Mouse (Mus musculus) forebrain, embryonic 13.5 days (tissue): ENCODE measurements around the gene Kap. TPM values are rescaled to one million over a fixed set of nuclear protein-coding genes. Genes with fewer than 3 reads are reported as not detected.
"Not testable (repeated sequence)": the region's sequence is repeated elsewhere in the genome, so short reads cannot be mapped to it uniquely, and the experiment has no call there.

Experiments used
- ATAC-seq: fragments of 200-750 bp; cut with Nextera tagmentation; 2 replicates; pipeline ENCODE4 v1.8.0; 2017
- H3K27ac ChIP-seq: fragments of 300-500 bp; sonication (generic); 2 replicates; pipeline ENCODE4 v1.5.1; 2015; ENCODE audit warnings: inconsistent platforms, mild to moderate bottlenecking, moderate library complexity
- H3K27me3 ChIP-seq: fragments of 300-500 bp; sonication (generic); 2 replicates; pipeline ENCODE4 v1.6.1; 2015; ENCODE audit warnings: mild to moderate bottlenecking, inconsistent platforms
- H3K36me3 ChIP-seq: fragments of 300-500 bp; sonication (generic); 2 replicates; pipeline ENCODE4 v1.6.1; 2015; ENCODE audit warnings: mild to moderate bottlenecking, inconsistent platforms; ENCODE audit not compliant: poor library complexity, severe bottlenecking
- H3K4me1 ChIP-seq: fragments of 300-500 bp; sonication (generic); 2 replicates; pipeline ENCODE4 v1.6.1; 2015; ENCODE audit warnings: inconsistent platforms
- H3K4me2 ChIP-seq: fragments of 300-500 bp; sonication (generic); 2 replicates; pipeline ENCODE4 v1.6.1; 2015; ENCODE audit warnings: inconsistent platforms, mild to moderate bottlenecking, moderate library complexity
- H3K4me3 ChIP-seq: fragments of 300-500 bp; sonication (generic); 2 replicates; pipeline ENCODE4 v1.5.1; 2015; ENCODE audit warnings: mild to moderate bottlenecking, inconsistent platforms
- H3K9ac ChIP-seq: fragments of 300-500 bp; sonication (generic); 2 replicates; pipeline ENCODE4 v1.6.1; 2015; ENCODE audit warnings: mild to moderate bottlenecking, inconsistent platforms
- H3K9me3 ChIP-seq: fragments of 300-500 bp; sonication (generic); replicated peaks from 2 replicates; pipeline ENCODE4 v1.6.1; 2016; ENCODE audit warnings: inconsistent platforms
- WGBS: fragments of 180-500 bp; shearing (Covaris S2); methylation state at CpG from one replicate; pipeline ENCODE4 v1.1.7; 2015; 5-methylcytosine and 5-hydroxymethylcytosine counted together
- polyA plus RNA-seq: library from polyadenylated mRNA; unstranded; fragments of >200 nt; fragmentation: Nextera tagmentation; extraction: Ambion mirVana; gene quantifications from 2 replicates; pipeline ENCODE4 v1.2.1, GENCODE M21; 2015

Kap gene
- not detected in 2 replicates for polyA plus RNA-seq

GRCm38 (mm10) chr6:133853526-133853925, at the start of gene Kap:
Gene Kap, minus strand, starts transcription at chr6:133853762.
- H3K4me3 ChIP-seq = no peak within 1 kb of the TSS
- H3K9ac ChIP-seq = no peak within 1 kb of the TSS
- H3K9me3 ChIP-seq = no peaks in the 10 kb centered on the region
- H3K4me1 ChIP-seq = no peaks in the 10 kb centered on the region
- no peak within 1 kb of the TSS for H3K4me2 ChIP-seq
- H3K27ac ChIP-seq = no peak within 1 kb of the TSS
- WGBS = 75% methylated on average over 1 of the region's 1 CpGs
- H3K36me3 ChIP-seq = no peaks in the 10 kb centered on the region
- no peaks in the 10 kb centered on the region for H3K27me3 ChIP-seq
- ATAC-seq = no peak

- ATAC-seq = no peak
- Histone ChIP-seq H3K27me3 (no peaks in the 10 kb centered on the region), H3K9ac (no peak overlapping the region), H3K9me3 (no peaks in the 10 kb centered on the region), H3K4me2 (no peak overlapping the region), H3K4me3 (no peak overlapping the region), H3K4me1 (no peaks in the 10 kb centered on the region), H3K36me3 (no peaks in the 10 kb centered on the region), H3K27ac (no peak overlapping the region)
- WGBS = 93% methylated on average over 5 of the region's 5 CpGs
Observed at GRCm38 (mm10) chr6:133885871-133886415, 32.4 kb upstream of the Kap start.

DNA sequence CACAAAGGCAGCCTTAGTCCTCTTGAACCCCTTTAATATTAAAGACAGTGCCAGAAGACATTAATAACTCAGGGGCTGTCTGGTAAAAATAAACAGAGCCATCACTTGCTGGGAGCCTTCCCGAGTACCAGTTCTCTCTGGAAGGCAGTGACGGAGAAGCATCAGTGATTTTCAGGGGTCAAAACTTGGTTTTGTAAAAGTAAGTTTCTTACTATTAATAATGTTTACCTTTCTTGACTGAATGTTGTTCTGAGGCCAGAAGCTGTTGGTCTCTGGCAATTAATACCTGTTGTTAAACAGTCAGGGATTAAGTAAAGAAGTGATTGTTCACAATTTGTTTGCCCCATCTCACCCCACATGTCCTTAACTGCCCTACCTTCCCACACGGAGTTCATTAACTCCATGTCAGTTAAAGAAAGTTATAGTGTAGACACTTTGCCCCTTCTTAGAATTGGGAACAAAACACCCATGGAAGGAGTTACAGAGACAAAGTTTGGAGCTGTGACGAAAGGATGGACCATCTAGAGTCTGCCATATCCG, 30.0 kb upstream of the Kap start:
- no peaks in the 10 kb centered on the region for H3K27me3 ChIP-seq
- no peaks in the 10 kb centered on the region for H3K4me1 ChIP-seq
- no peaks in the 10 kb centered on the region for H3K36me3 ChIP-seq
- WGBS = 84% methylated on average over 5 of the region's 5 CpGs
- H3K4me3 ChIP-seq = no peak overlapping the region
- H3K27ac ChIP-seq = no peak overlapping the region
- H3K4me2 ChIP-seq = no peak overlapping the region
- ATAC-seq = no peak
- H3K9me3 ChIP-seq = 0 out of 2 replicates have a peak, but pooled peaks cover 3% of the 10 kb centered on the region
- no peak overlapping the region for H3K9ac ChIP-seq

- no peak overlapping the region for H3K9ac ChIP-seq
- H3K4me3 ChIP-seq = no peak overlapping the region
- no peaks in the 10 kb centered on the region for H3K4me1 ChIP-seq
- H3K4me2 ChIP-seq = no peak overlapping the region
- H3K27ac ChIP-seq = no peak overlapping the region
- no peaks in the 10 kb centered on the region for H3K36me3 ChIP-seq
- no peaks in the 10 kb centered on the region for H3K27me3 ChIP-seq
- WGBS = 29% methylated on average over 12 of the region's 12 CpGs
- ATAC-seq = peak; percentile 41; the same call in 1 of the 2 replicates
- H3K9me3 ChIP-seq = 0 out of 2 replicates have a peak, but pooled peaks cover 3% of the 10 kb centered on the region
Observed at GRCm38 (mm10) chr6:133875906-133876462, 22.4 kb upstream of the Kap start.

DNA sequence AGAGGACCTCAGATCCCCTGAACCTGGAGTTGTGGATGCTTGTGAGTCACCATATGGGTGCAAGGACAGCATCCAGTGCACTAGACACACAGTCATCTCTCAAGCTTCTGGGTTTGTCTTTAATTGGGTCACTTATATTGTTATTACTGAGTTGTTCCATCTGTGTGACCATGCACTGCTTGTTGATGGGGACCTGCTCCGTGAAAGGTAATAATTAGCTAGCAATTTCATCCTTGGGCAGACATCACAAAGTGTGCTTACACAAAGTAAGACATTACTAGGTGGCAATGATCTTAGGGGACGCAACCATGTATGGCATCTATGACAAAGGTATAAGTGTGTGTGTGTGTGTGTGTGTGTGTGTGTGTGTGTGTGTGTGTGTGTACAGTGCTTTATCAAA, 19.1 kb upstream of the Kap start:
- H3K9me3 ChIP-seq = no peaks in the 10 kb centered on the region
- no peaks in the 10 kb centered on the region for H3K4me1 ChIP-seq
- H3K9ac ChIP-seq = no peak overlapping the region
- 83% methylated on average over 2 of the region's 2 CpGs for WGBS
- no peak overlapping the region for H3K4me2 ChIP-seq
- H3K36me3 ChIP-seq = no peaks in the 10 kb centered on the region
- no peak overlapping the region for H3K4me3 ChIP-seq
- no peaks in the 10 kb centered on the region for H3K27me3 ChIP-seq
- no peak overlapping the region for H3K27ac ChIP-seq
- no peak for ATAC-seq

GRCm38 (mm10) chr6:133871131-133871530, 17.6 kb upstream of the Kap start:
- H3K9me3 ChIP-seq = no peaks in the 10 kb centered on the region
- no peaks in the 10 kb centered on the region for H3K27me3 ChIP-seq
- H3K36me3 ChIP-seq = no peaks in the 10 kb centered on the region
- no peak overlapping the region for H3K4me3 ChIP-seq
- H3K4me2 ChIP-seq = no peak overlapping the region
- ATAC-seq = no peak
- H3K4me1 ChIP-seq = no peaks in the 10 kb centered on the region
- no peak overlapping the region for H3K9ac ChIP-seq
- WGBS = 75% methylated on average over 1 of the region's 1 CpGs
- H3K27ac ChIP-seq = no peak overlapping the region

GRCm38 (mm10) chr6:133868381-133868780, 14.8 kb upstream of the Kap start:
- H3K4me2 ChIP-seq = no peak overlapping the region
- no peak for ATAC-seq
- H3K36me3 ChIP-seq = no peaks in the 10 kb centered on the region
- H3K4me3 ChIP-seq = no peak overlapping the region
- no peaks in the 10 kb centered on the region for H3K4me1 ChIP-seq
- no peaks in the 10 kb centered on the region for H3K9me3 ChIP-seq
- H3K27ac ChIP-seq = no peak overlapping the region
- no peak overlapping the region for H3K9ac ChIP-seq
- WGBS = 89% methylated on average over 1 of the region's 1 CpGs
- H3K27me3 ChIP-seq = no peaks in the 10 kb centered on the region

GRCm38 (mm10) chr6:133855871-133856270, 2.3 kb upstream of the Kap start:
- Histone ChIP-seq H3K9ac (no peak overlapping the region), H3K4me1 (no peaks in the 10 kb centered on the region), H3K27me3 (no peaks in the 10 kb centered on the region), H3K4me3 (no peak overlapping the region), H3K27ac (no peak overlapping the region), H3K36me3 (no peaks in the 10 kb centered on the region), H3K9me3 (no peaks in the 10 kb centered on the region), H3K4me2 (no peak overlapping the region)
- WGBS = 81% methylated on average over 2 of the region's 2 CpGs
- ATAC-seq = no peak

DNA sequence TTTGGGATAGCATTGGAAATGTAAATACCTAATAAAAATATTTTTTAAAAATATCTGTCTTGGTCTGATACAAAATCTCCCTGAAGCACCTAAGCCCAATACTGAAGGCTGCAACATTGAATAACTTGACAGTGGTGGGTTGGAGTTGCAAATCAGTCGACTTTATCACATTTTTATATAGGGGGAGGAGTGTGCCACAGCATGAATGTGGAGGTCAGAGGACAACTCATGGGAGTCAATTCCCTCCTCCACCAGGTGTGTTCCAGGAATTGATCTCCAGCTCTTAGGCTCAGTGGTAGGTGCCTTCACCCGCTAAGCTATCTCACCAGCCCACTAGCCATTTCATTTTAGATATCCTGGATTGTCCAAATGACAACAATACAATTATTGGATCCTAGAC, 4.2 kb downstream of the Kap start:
- H3K9me3 ChIP-seq = no peaks in the 10 kb centered on the region
- H3K27ac ChIP-seq = no peak overlapping the region
- H3K4me3 ChIP-seq = no peak overlapping the region
- H3K36me3 ChIP-seq = no peaks in the 10 kb centered on the region
- no peak overlapping the region for H3K4me2 ChIP-seq
- H3K9ac ChIP-seq = no peak overlapping the region
- no peak for ATAC-seq
- H3K27me3 ChIP-seq = no peaks in the 10 kb centered on the region
- no peaks in the 10 kb centered on the region for H3K4me1 ChIP-seq
- 80% methylated on average over 2 of the region's 2 CpGs for WGBS

- H3K27me3 ChIP-seq, ATAC-seq, H3K9ac ChIP-seq, H3K9me3 ChIP-seq, H3K4me3 ChIP-seq, H3K4me1 ChIP-seq, H3K27ac ChIP-seq, H3K4me2 ChIP-seq, H3K36me3 ChIP-seq: not testable (repeated sequence)
- 91% methylated on average over 6 of the region's 6 CpGs for WGBS
Observed at GRCm38 (mm10) chr6:133848861-133849260, 4.7 kb downstream of the Kap start.

- 93% methylated on average over 29 of the region's 29 CpGs for WGBS
- not testable (repeated sequence) for H3K4me3 ChIP-seq, H3K9me3 ChIP-seq, H3K4me2 ChIP-seq, H3K9ac ChIP-seq, ATAC-seq, H3K27ac ChIP-seq, H3K27me3 ChIP-seq, H3K36me3 ChIP-seq, H3K4me1 ChIP-seq
Observed at GRCm38 (mm10) chr6:133838296-133838995, 15.1 kb downstream of the Kap start.

- Histone ChIP-seq H3K27ac (no peak overlapping the region), H3K9me3 (no peaks in the 10 kb centered on the region), H3K27me3 (no peaks in the 10 kb centered on the region), H3K4me3 (no peak overlapping the region), H3K4me1 (no peaks in the 10 kb centered on the region), H3K9ac (no peak overlapping the region), H3K4me2 (no peak overlapping the region), H3K36me3 (no peaks in the 10 kb centered on the region)
- ATAC-seq = no peak
- WGBS = 57% methylated on average over 1 of the region's 1 CpGs
Observed at GRCm38 (mm10) chr6:133812342-133812741, 41.2 kb downstream of the Kap start.
